Mouse (Mus musculus) embryonic facial prominence, embryonic 13.5 days (tissue): ENCODE measurements around the gene Chpf. TPM values are rescaled to one million over a fixed set of nuclear protein-coding genes. Genes with fewer than 3 reads are reported as not detected.

Experiments used
- ATAC-seq: fragments of 200-750 bp; cut with Nextera tagmentation; 2 replicates; pipeline ENCODE4 v1.8.0; 2017; ENCODE audit warnings: low read depth; ENCODE audit not compliant: insufficient number of reproducible peaks, insufficient read depth, low FRiP score, low TSS enrichment
- H3K27ac ChIP-seq: fragments of 300-500 bp; sonication (generic); 2 replicates; pipeline ENCODE4 v1.5.1; 2015; ENCODE audit warnings: moderate library complexity, mild to moderate bottlenecking, inconsistent platforms
- H3K27me3 ChIP-seq: fragments of 300-500 bp; sonication (generic); 2 replicates; pipeline ENCODE4 v1.6.1; 2015; ENCODE audit warnings: mild to moderate bottlenecking, inconsistent platforms
- H3K36me3 ChIP-seq: fragments of 300-500 bp; sonication (generic); 2 replicates; pipeline ENCODE4 v1.6.1; 2015; ENCODE audit warnings: mild to moderate bottlenecking, inconsistent platforms
- H3K4me1 ChIP-seq: fragments of 300-500 bp; sonication (generic); 2 replicates; pipeline ENCODE4 v1.6.1; 2015; ENCODE audit warnings: inconsistent platforms
- H3K4me2 ChIP-seq: fragments of 300-500 bp; sonication (generic); 2 replicates; pipeline ENCODE4 v1.6.1; 2015; ENCODE audit warnings: moderate library complexity, mild to moderate bottlenecking, inconsistent platforms
- H3K4me3 ChIP-seq: fragments of 300-500 bp; sonication (generic); 2 replicates; pipeline ENCODE4 v1.5.1; 2015; ENCODE audit warnings: mild to moderate bottlenecking, inconsistent platforms
- H3K9ac ChIP-seq: fragments of 300-500 bp; sonication (generic); 2 replicates; pipeline ENCODE4 v1.6.1; 2015; ENCODE audit warnings: mild to moderate bottlenecking, inconsistent platforms
- H3K9me3 ChIP-seq: fragments of 300-500 bp; sonication (generic); 2 replicates; pipeline ENCODE4 v1.6.1; 2016; ENCODE audit warnings: inconsistent platforms
- WGBS: fragments of 180-500 bp; shearing (Covaris S2); methylation state at CpG from one replicate; pipeline ENCODE4 v1.1.7; 2015; ENCODE audit warnings: mixed read lengths; 5-methylcytosine and 5-hydroxymethylcytosine counted together
- polyA plus RNA-seq: library from polyadenylated mRNA; unstranded; fragments of >200 nt; fragmentation: Nextera tagmentation; extraction: Ambion mirVana; gene quantifications from 2 replicates; pipeline ENCODE4 v1.2.1, GENCODE M21; 2015

Gene Chpf
- polyA plus RNA-seq, 1 experiment from 2014 or later = 31.5 TPM

GRCm38 (mm10) chr1:75476441-75476840 is 2.7 kb downstream of the Chpf start:
- no peak for ATAC-seq
- Histone ChIP-seq H3K27me3 (peaks cover 17% of the 10 kb centered on the region), H3K36me3 (peaks cover 48% of the 10 kb centered on the region), H3K27ac (no peak overlapping the region), H3K4me2 (no peak overlapping the region), H3K9me3 (no peaks in the 10 kb centered on the region), H3K9ac (no peak overlapping the region), H3K4me3 (no peak overlapping the region), H3K4me1 (peaks cover 30% of the 10 kb centered on the region)
- 95% methylated on average over 11 of the region's 11 CpGs for WGBS

GRCm38 (mm10) chr1:75469287-75469825 is 9.8 kb downstream of the Chpf start:
- 0 out of 2 replicates have a peak overlapping the region, but pooled peaks have one; percentile 27 for H3K9ac ChIP-seq
- peaks cover 23% of the 10 kb centered on the region for H3K36me3 ChIP-seq
- H3K27ac ChIP-seq = no peak overlapping the region
- H3K4me1 ChIP-seq = peaks cover 9% of the 10 kb centered on the region; the same call in 1 of the 2 replicates
- 80% methylated on average over 17 of the region's 17 CpGs for WGBS
- ATAC-seq = no peak
- H3K9me3 ChIP-seq = no peaks in the 10 kb centered on the region
- no peak overlapping the region for H3K4me3 ChIP-seq
- H3K27me3 ChIP-seq = peaks cover 35% of the 10 kb centered on the region
- no peak overlapping the region for H3K4me2 ChIP-seq

- Histone ChIP-seq H3K27ac (no peak overlapping the region), H3K9ac (peak overlapping the region; percentile 61; the same call in 1 of the 2 replicates), H3K27me3 (peaks cover 36% of the 10 kb centered on the region), H3K9me3 (no peaks in the 10 kb centered on the region), H3K4me1 (peaks cover 4% of the 10 kb centered on the region; the same call in 1 of the 2 replicates), H3K36me3 (peaks cover 3% of the 10 kb centered on the region; the same call in 1 of the 2 replicates), H3K4me3 (no peak overlapping the region), H3K4me2 (peak overlapping the region; percentile 42)
- 7% methylated on average over 14 of the region's 14 CpGs for WGBS
- peak; percentile 52 for ATAC-seq
Measured at GRCm38 (mm10) chr1:75467215-75467927, 11.7 kb downstream of the Chpf start.

- Histone ChIP-seq H3K9me3 (no peaks in the 10 kb centered on the region), H3K36me3 (no peaks in the 10 kb centered on the region), H3K27me3 (peaks cover 40% of the 10 kb centered on the region), H3K4me1 (peaks cover 11% of the 10 kb centered on the region), H3K27ac (no peak overlapping the region), H3K9ac (0 out of 2 replicates have a peak overlapping the region, but pooled peaks have one; percentile 1), H3K4me2 (no peak overlapping the region), H3K4me3 (no peak overlapping the region)
- no peak for ATAC-seq
- 74% methylated on average over 5 of the region's 5 CpGs for WGBS
Measured at GRCm38 (mm10) chr1:75463652-75464204, 15.4 kb downstream of the Chpf start.

- H3K36me3 ChIP-seq = no peaks in the 10 kb centered on the region
- no peak overlapping the region for H3K4me3 ChIP-seq
- ATAC-seq = no peak
- H3K27me3 ChIP-seq = peaks cover 48% of the 10 kb centered on the region
- 38% methylated on average over 1 of the region's 1 CpGs for WGBS
- H3K9ac ChIP-seq = no peak overlapping the region
- H3K4me1 ChIP-seq = peaks cover 21% of the 10 kb centered on the region
- H3K9me3 ChIP-seq = no peaks in the 10 kb centered on the region
- H3K4me2 ChIP-seq = no peak overlapping the region
- H3K27ac ChIP-seq = no peak overlapping the region
Measured at GRCm38 (mm10) chr1:75462636-75463035, 16.5 kb downstream of the Chpf start.

- H3K4me3 ChIP-seq = no peak overlapping the region
- H3K4me1 ChIP-seq = peaks cover 28% of the 10 kb centered on the region
- H3K27me3 ChIP-seq = peaks cover 56% of the 10 kb centered on the region
- no peak for ATAC-seq
- H3K9me3 ChIP-seq = no peaks in the 10 kb centered on the region
- no peak overlapping the region for H3K4me2 ChIP-seq
- WGBS = 76% methylated on average over 7 of the region's 7 CpGs
- no peaks in the 10 kb centered on the region for H3K36me3 ChIP-seq
- no peak overlapping the region for H3K9ac ChIP-seq
- no peak overlapping the region for H3K27ac ChIP-seq
Measured at GRCm38 (mm10) chr1:75460297-75460696, 18.8 kb downstream of the Chpf start.

- peaks cover 28% of the 10 kb centered on the region for H3K4me1 ChIP-seq
- H3K9ac ChIP-seq = peak overlapping the region; percentile 56
- no peaks in the 10 kb centered on the region for H3K36me3 ChIP-seq
- no peak for ATAC-seq
- no peaks in the 10 kb centered on the region for H3K9me3 ChIP-seq
- H3K4me3 ChIP-seq = peak overlapping the region; percentile 33
- 16% methylated on average over 23 of the region's 23 CpGs for WGBS
- no peak overlapping the region; the same call in 1 of the 2 replicates for H3K27ac ChIP-seq
- H3K27me3 ChIP-seq = peaks cover 57% of the 10 kb centered on the region
- peak overlapping the region; percentile 61 for H3K4me2 ChIP-seq
Measured at GRCm38 (mm10) chr1:75458789-75459684, 20.1 kb downstream of the Chpf start.

- WGBS = 3% methylated on average over 42 of the region's 42 CpGs
Measured at GRCm38 (mm10) chr1:75458025-75458788, 20.9 kb downstream of the Chpf start.

GRCm38 (mm10) chr1:75457710-75458024 is 21.4 kb downstream of the Chpf start:
- H3K4me3 ChIP-seq = no peak overlapping the region
- no peak overlapping the region for H3K27ac ChIP-seq
- H3K4me1 ChIP-seq = peaks cover 33% of the 10 kb centered on the region
- H3K9me3 ChIP-seq = no peaks in the 10 kb centered on the region
- no peaks in the 10 kb centered on the region for H3K36me3 ChIP-seq
- H3K9ac ChIP-seq = no peak overlapping the region
- WGBS = under 1% methylated on average over 10 of the region's 10 CpGs
- peaks cover 70% of the 10 kb centered on the region for H3K27me3 ChIP-seq
- no peak for ATAC-seq
- peak overlapping the region; percentile 61 for H3K4me2 ChIP-seq

More at GRCm38 (mm10) chr1:75458025-75458788, 20.9 kb downstream of the Chpf start:
- H3K4me2 ChIP-seq = peak overlapping the region; percentile 61
- H3K4me3 ChIP-seq = peak overlapping the region; percentile 33
- peaks cover 33% of the 10 kb centered on the region for H3K4me1 ChIP-seq
- H3K36me3 ChIP-seq = no peaks in the 10 kb centered on the region
- peak; percentile 63 for ATAC-seq
- H3K27me3 ChIP-seq = peaks cover 64% of the 10 kb centered on the region
- peak overlapping the region; percentile 56 for H3K9ac ChIP-seq
- H3K27ac ChIP-seq = no peak overlapping the region
- H3K9me3 ChIP-seq = no peaks in the 10 kb centered on the region

GRCm38 (mm10) chr1:75456746-75457564 is 22.2 kb downstream of the Chpf start:
- WGBS = 8% methylated on average over 14 of the region's 14 CpGs
- Histone ChIP-seq H3K4me3 (no peak overlapping the region), H3K4me1 (peaks cover 33% of the 10 kb centered on the region), H3K4me2 (no peak overlapping the region), H3K9me3 (no peaks in the 10 kb centered on the region), H3K27me3 (peaks cover 77% of the 10 kb centered on the region), H3K9ac (no peak overlapping the region), H3K36me3 (no peaks in the 10 kb centered on the region), H3K27ac (no peak overlapping the region)
- no peak for ATAC-seq
